Mouse (Mus musculus) spleen, adult 2 months (tissue): Measurements from ENCODE around the gene Gm11214.

ENCODE experiments used
- CTCF ChIP-seq: fragments of 200-500 bp; IDR thresholded peaks from 2 replicates; pipeline ENCODE4 v1.5.1; 2011; ENCODE audit warnings: mild to moderate bottlenecking, inconsistent platforms; ENCODE audit not compliant: insufficient read depth, insufficient read length, insufficient replicate concordance; ENCODE audit errors: extremely low read depth
- POLR2A ChIP-seq: fragments of 200-500 bp; IDR thresholded peaks from 2 replicates; pipeline ENCODE4 v1.6.1; 2011; ENCODE audit warnings: low read depth, low read length, inconsistent platforms

DNA sequence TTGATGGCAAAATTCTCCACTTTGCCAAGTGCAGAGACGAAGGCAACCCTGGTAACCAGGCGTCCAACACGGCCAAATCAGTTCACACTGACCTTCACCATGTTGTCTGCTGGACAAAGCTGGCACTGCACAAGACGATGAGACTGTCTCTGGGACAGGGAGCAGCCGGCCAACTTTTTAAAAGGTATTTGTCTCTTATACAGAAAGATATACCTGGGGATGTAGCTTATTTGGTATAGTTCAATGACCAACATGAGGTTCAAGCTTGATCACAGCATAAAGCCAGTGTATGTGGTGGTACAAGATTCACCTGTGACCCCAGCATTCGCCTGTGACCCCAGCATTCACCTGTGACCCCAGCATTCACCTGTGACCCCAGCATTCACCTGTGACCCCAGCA lies at the start of gene Gm11214:
- no peak for TF ChIP-seq CTCF
- no peak for TF ChIP-seq POLR2A
